Mouse (Mus musculus) urinary bladder, postnatal 0 days (tissue): ENCODE measurements around the gene R3hdml. TPM values are rescaled to one million over a fixed set of nuclear protein-coding genes. Genes with fewer than 3 reads are reported as not detected.

ENCODE experiments used
- polyA plus RNA-seq: library from polyadenylated mRNA; unstranded; fragments of >200 nt; fragmentation: Nextera tagmentation; extraction: Ambion mirVana; gene quantifications from 2 replicates; pipeline ENCODE4 v1.2.1, GENCODE M21; 2015

R3hdml gene
- not detected in 2 replicates for polyA plus RNA-seq

DNA sequence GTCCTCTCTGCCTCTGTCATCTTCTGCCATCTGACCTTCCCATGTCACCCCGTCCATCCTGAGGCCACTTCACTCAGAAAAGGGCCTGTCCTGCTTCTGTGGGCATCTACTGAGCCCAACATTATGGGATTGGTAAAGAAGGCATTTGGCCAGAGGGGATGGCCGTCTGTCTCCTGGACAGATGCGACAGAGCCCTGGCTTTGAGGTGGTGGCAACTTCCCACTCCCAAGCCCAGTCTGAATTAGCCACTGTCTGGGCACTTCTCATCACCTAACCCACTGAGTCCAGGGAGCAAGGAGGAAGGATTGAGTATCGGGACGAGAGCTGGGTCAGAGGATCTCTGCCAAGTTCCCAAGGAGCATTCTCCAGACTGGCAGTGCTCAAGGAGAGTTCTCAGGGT, at the start of gene R3hdml:
Gene R3hdml, plus strand, starts transcription at position 301 of the 400 bp plus-strand sequence.

GRCm38 (mm10) chr2:163472466-163472851, 19.7 kb upstream of the R3hdml start, which contains the start of gene Fitm2:
Gene Fitm2 (minus strand): TSS chr2:163472629.

GRCm38 (mm10) chr2:163506300-163507004, 14.3 kb downstream of the R3hdml start, which contains the start of gene Hnf4a:
Gene Hnf4a (plus strand): TSS chr2:163506808.

Other genes starting within 250 kb of the R3hdml start
- gene Jph2, start 94.3 kb upstream of the R3hdml start, polyA plus RNA-seq: 63.2 and 68.0 TPM in 2 replicates
- gene Oser1, start 67.6 kb upstream of the R3hdml start, polyA plus RNA-seq: 48.4 and 49.5 TPM in 2 replicates
- gene Gdap1l1, start 53.8 kb upstream of the R3hdml start, polyA plus RNA-seq: 0.63 and 0.73 TPM in 2 replicates
- 6.5 and 7.5 TPM in 2 replicates for gene Fitm2, start 19.7 kb upstream of the R3hdml start, polyA plus RNA-seq
- gene Hnf4a, start 14.5 kb downstream of the R3hdml start, polyA plus RNA-seq: 0.27 and 0.40 TPM in 2 replicates
- 20.8 and 24.4 TPM in 2 replicates for gene Ttpal, start 110.0 kb downstream of the R3hdml start, polyA plus RNA-seq
- 54.9 and 58.0 TPM in 2 replicates for gene Serinc3, start 152.8 kb downstream of the R3hdml start, polyA plus RNA-seq
- 125 and 140 TPM in 2 replicates for gene Pkig, start 166.1 kb downstream of the R3hdml start, polyA plus RNA-seq